Mouse (Mus musculus) lung, postnatal 0 days (tissue): ENCODE measurements around the gene Supt3.

ENCODE experiments used
- CTCF ChIP-seq: IDR thresholded peaks from 2 replicates; pipeline ENCODE4 v1.5.1; 2016; ENCODE audit warnings: antibody characterized with exemption, mild to moderate bottlenecking
- EP300 ChIP-seq: IDR thresholded peaks from 2 replicates; pipeline ENCODE4 v1.6.1; 2016; ENCODE audit warnings: antibody characterized with exemption, mild to moderate bottlenecking, control low read depth

- no peak for TF ChIP-seq CTCF
- no peak for TF ChIP-seq EP300
These were observed 341.9 kb downstream of the Supt3 start for GRCm38 (mm10) chr17:45118565-45119471.
